Mouse (Mus musculus) cerebral cortex, adult 2 months (tissue): ENCODE data around the gene Adamts13.

ENCODE experiments used
- WGBS: fragments of 180-500 bp; shearing (Covaris S2); methylation state at CpG from one replicate; pipeline ENCODE4 v1.1.7; 2018; 5-methylcytosine and 5-hydroxymethylcytosine counted together

The Adamts13 gene

GRCm38 (mm10) chr2:26973116-26973515 lies at the start of gene Adamts13:
TSS of gene Adamts13 (plus strand) at chr2:26973416.
- whole genome bisulfite sequencing, result 64% methylated on average over 3 of the region's 3 CpGs

GRCm38 (mm10) chr2:26927745-26928476 lies 45.3 kb upstream of the Adamts13 start:
- WGBS, result 80% methylated on average over 6 of the region's 6 CpGs

- 0% methylated on average over 1 of the region's 1 CpGs for WGBS
These were observed 42.8 kb upstream of the Adamts13 start for GRCm38 (mm10) chr2:26930390-26930789.

- under 1% methylated on average over 46 of the region's 49 CpGs for WGBS
These were observed 40.5 kb upstream of the Adamts13 start for GRCm38 (mm10) chr2:26932473-26933303.

GRCm38 (mm10) chr2:26933304-26934055 lies 39.7 kb upstream of the Adamts13 start, which contains the start of the genes Surf4 and Stkld1:
TSS of gene Surf4 (minus strand) at chr2:26933928.
TSS of gene Stkld1 (plus strand) at chr2:26934047.
- 2% methylated on average over 62 of the region's 70 CpGs for WGBS

- WGBS, result 92% methylated on average over 2 of the region's 2 CpGs
These were observed 37.9 kb upstream of the Adamts13 start for GRCm38 (mm10) chr2:26935286-26935685.

GRCm38 (mm10) chr2:26936425-26936824 lies 36.8 kb upstream of the Adamts13 start:
- WGBS, result 74% methylated on average over 1 of the region's 1 CpGs

GRCm38 (mm10) chr2:26941539-26941938 lies 31.7 kb upstream of the Adamts13 start:
- 47% methylated on average over 5 of the region's 5 CpGs for WGBS

GRCm38 (mm10) chr2:26943253-26943652 lies 30.0 kb upstream of the Adamts13 start:
- 89% methylated on average over 3 of the region's 3 CpGs for WGBS

- 78% methylated on average over 2 of the region's 2 CpGs for WGBS
These were observed 22.8 kb upstream of the Adamts13 start for GRCm38 (mm10) chr2:26950411-26950810.

DNA sequence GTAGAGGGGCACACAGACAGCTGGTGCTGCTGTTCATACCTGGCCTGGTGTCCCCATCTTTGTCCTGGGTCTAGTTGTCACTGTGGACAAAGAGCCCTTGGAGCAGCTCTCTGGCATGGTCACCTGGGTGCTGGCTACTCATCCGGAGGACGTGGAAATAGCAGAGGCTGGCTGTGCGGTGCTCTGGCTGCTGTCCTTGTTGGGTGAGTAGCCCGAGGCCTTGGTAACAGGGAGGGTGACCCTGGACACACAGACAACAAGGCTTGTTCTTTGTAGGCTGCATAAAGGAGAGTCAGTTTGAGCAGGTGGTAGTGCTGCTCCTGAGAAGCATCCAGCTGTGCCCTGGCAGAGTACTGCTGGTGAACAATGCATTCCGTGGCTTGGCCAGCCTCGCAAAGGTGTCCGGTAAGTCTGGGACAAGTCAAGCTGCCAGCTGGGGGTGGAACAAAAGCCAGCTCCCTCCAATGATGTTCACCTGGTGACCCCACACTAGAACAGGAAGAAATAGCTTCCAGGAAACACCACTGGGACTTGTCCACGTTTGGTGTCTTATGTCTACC lies 21.8 kb upstream of the Adamts13 start:
- 82% methylated on average over 8 of the region's 8 CpGs for WGBS

- WGBS, result 89% methylated on average over 4 of the region's 4 CpGs
These were observed 21.0 kb upstream of the Adamts13 start for GRCm38 (mm10) chr2:26952193-26952592.

GRCm38 (mm10) chr2:26952866-26953265 lies 20.4 kb upstream of the Adamts13 start:
- WGBS, result 80% methylated on average over 8 of the region's 8 CpGs

DNA sequence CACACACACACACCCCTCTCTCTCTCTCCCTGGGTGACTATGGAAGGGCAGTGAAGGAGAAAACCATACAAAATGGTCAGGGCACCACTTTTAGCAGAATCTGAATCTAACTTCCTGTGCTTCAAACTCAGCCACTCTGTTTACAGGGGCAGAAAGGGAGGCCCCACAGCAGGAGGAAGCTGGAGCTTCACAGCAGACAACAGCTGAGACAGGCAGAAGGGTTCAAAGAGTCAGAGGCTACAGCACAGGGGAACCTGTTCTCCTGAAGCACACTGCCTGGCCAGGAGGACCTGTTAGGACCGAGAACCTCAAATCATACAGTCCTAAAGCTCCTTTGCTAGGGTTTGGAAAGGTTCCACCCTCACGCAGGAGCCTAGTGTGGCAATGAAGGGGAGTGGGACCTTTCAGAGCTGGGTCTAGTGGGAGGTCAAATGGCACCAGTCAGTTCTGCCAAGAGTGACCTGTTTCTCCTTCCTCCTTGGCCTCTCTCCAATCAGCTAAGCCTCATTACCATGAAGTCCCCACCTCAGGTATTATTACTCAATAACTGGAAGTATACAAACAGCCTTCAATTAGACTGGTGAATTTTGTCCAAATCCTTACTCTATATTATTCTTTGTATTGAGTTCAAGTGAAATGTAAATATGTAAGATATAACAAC lies 18.4 kb upstream of the Adamts13 start:
- WGBS, result 88% methylated on average over 2 of the region's 2 CpGs

DNA sequence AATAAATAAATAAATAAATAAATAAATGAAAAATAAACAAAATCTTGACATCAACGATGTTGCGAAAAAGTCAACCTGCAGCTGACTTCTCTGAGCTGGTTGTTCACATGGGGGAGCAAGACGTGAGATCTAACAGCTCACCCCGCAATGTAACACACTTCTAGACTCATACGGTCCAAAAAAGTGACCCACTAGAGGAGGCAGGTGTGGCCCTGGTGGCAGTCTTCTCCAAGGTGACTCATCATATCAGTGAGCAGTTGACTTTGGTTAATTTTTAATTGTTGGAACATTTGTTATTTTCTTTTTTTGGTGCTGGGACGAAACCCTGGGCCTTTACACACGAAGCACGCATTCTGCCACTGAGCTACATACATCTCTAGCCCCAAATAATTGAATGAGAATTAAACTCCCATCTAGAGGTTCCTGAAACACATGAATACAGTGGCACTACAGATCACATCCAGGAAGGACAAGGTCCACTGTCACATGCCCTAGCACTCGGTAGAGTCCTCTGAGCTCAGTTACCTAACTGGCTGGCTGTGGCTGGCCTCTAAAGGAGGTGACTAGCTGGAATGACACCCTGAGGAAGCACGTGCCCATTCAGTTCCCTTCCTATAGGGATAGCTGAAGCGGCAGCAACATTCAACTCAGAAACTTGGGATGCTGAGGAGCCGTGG lies 16.3 kb upstream of the Adamts13 start:
- WGBS, result 95% methylated on average over 12 of the region's 12 CpGs

DNA sequence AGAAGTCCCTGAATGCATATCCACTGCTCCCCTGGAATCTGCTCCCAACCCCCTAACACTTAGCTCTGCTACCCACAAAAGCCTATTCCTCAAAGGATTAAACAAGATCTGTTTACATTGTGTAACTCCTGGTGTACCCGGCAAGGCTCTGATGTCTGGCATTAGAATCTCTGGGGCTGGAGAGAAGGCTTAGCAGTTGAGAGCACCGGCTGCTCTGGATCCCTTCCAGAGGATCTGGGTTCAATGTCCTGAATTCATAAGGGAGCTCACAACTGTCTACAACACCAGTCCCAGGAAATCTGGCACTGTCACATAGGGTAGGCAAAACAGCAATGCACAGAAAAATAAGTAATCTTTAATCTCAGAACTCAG lies 15.7 kb upstream of the Adamts13 start:
- 56% methylated on average over 2 of the region's 2 CpGs for WGBS

- WGBS, result 61% methylated on average over 4 of the region's 4 CpGs
These were observed 12.5 kb upstream of the Adamts13 start for GRCm38 (mm10) chr2:26960756-26961155.

DNA sequence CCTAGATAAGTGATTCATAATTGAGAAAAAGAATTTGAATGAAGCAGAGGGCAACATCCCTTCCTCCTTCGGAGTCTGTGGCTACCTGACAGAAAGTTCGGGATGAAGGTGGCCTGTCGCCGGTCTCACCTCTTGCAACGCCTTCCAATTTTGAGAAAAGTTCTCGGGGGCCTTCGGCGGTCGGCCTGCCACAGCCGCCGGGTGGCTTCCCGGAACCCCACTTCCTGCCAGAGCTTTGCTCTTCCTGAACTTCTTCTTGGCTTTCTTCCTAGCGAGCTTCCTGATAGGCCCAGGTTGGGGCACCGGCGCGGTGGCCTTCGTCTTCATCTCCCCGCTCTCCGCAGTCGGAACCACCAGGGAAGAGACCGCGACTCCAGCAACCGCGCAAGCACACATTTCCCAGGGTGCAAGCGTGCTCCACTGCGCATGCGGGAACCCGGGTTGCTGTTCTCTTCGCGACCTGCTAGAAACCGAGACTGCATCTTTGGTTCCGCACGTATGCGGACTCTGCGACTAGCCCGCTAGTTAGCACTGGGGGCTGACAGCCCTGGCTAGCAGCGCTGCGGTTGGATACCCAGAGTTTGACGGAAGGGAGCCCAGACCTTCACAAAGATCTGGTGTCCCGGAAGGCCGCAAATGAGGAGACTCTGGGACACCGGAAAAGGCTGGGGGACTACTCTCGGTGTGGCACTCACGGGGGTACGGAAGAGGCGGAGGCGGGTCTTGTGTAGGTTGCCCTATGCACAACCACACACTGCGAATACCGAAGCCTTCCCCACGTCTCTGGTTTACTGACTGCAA lies 9.1 kb upstream of the Adamts13 start, which contains the start of gene Rexo4:
Gene Rexo4 (minus strand): TSS at position 464 of the 801 bp plus-strand sequence.
- under 1% methylated on average over 50 of the region's 50 CpGs for WGBS

GRCm38 (mm10) chr2:26964724-26965370 lies 8.4 kb upstream of the Adamts13 start:
- WGBS, result 16% methylated on average over 14 of the region's 14 CpGs
